Mouse (Mus musculus): ENCODE data around the gene Il31ra. TPM values are rescaled to one million over a fixed set of nuclear protein-coding genes. Genes with fewer than 3 reads are reported as not detected.
A peak's percentile ranks its signal among the peaks of the same experiment; 100 is the strongest.
"Not testable (repeated sequence)": the region's sequence is repeated elsewhere in the genome, so short reads cannot be mapped to it uniquely, and the experiment has no call there.

The Il31ra gene
- total RNA-seq (2015; ENCODE audit: low replicate concordance): 1.3 TPM in 1 of 2 replicates, not detected in the other
- 0.28 and 0.77 TPM in 2 replicates for total RNA-seq (2017; ENCODE audit: low replicate concordance)

DNA sequence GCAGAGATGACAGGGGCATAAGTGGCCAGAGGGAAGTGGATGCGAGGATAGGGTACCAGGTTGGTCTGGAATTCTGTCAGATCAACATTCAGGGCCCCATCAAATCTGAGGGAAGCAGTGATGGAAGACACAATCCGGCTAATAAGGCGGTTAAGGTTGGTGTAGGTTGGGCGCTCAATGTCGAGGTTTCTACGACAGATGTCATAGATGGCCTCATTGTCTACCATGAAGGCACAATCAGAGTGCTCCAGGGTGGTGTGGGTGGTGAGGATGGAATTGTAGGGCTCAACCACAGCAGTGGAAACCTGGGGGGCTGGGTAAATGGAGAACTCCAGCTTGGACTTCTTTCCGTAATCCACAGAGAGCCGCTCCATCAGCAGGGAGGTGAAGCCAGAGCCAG is at the start of gene Il31ra:
Gene Il31ra (minus strand): TSS at position 101 of the 400 bp plus-strand sequence.
- not testable (repeated sequence) for ATAC-seq (replicated peaks; ENCODE audit: low FRiP score, poor library complexity, severe bottlenecking)

DNA sequence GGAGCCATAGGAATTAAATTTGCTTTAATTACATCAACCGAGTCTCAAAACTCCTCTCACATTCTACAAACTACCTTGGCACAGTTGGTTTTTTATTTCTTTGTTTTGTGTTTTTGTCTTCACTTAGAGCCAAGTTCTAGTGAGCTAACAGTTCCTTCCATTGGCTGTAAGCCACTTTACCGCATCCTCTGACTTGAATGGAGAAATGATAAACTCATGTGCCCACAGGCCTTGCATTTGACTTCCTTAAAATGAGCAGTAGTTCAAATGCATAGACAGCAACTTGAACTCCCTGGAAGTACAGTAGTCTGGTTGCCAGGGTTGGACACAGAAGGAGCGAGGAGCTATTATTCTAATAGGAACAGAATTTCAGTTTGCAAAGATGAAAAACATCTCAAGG is 48.7 kb upstream of the Il31ra start:
- ATAC-seq (replicated peaks; ENCODE audit: low FRiP score, poor library complexity, severe bottlenecking): no peak

DNA sequence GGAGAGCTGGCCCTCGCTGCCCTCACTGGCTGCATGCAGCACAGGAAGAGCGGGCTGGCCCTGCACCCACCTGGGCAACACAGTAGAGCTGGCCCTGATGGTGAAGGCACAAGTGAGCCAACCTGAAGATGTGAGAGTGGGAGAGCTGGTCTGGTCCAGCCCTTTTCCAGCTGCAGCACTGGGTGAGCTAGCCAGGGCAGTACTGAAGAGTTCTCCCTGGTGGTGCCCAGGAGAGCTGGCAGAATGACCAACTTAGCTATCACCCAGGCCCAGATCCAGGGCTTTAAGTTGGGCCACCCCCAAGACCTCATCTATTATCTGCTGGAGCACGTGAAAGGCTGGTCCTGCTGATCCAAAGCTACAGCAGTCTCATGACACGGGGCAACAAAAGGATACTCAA is 45.0 kb upstream of the Il31ra start:
- ATAC-seq (replicated peaks; ENCODE audit: low FRiP score, poor library complexity, severe bottlenecking): peak; percentile 77

DNA sequence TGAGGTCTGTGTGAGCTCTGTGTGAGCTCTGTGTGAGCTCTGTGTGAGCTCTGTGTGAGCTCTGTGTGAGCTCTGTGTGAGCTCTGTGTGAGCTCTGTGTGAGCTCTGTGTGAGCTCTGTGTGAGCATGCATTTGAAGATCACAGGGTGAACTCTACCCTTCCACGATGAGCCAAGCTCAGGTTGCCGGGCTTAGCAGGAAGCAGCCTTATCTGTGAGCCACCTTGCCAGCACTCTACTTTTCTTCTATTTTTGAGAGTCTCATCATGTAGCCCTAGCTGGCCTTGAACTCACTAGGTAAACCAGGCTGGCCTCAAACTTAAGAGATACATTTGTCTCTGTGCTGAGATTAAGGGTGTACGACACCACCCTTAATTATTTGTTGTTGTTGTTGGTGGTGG is 42.3 kb upstream of the Il31ra start:
- ATAC-seq (replicated peaks; ENCODE audit: low FRiP score, poor library complexity, severe bottlenecking): peak; percentile 59

DNA sequence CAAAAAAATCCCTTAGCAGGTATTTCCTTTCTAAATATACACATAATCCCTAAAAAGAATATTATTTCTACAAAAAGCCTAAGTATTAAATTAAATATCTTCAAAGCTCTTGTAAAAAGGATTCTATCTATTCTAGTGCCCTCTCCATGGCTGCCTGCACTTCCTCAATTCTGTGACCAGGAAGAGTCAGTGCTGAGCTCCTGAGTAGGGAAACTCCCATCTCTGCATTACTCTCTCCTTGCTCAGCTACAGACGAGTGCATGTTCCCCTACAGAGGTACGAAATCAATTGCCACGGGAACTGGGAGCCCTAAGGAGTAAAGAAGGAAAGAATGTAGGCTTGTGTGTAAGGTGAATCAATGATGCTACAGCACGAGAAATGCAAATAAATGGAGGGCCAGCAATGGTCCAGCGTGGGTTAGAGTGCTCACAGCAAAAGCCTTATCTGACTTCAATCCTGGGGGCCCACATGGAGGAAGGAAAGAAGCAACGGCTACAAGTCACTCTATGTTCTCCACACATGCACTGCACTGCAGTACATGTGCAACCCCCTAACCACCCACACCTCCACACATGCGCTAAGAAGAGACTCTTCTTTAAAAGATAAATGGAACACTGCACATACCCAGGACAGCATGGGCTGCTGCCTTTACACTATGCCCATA is 41.1 kb upstream of the Il31ra start:
- no peak for ATAC-seq (replicated peaks; ENCODE audit: low FRiP score, poor library complexity, severe bottlenecking)

DNA sequence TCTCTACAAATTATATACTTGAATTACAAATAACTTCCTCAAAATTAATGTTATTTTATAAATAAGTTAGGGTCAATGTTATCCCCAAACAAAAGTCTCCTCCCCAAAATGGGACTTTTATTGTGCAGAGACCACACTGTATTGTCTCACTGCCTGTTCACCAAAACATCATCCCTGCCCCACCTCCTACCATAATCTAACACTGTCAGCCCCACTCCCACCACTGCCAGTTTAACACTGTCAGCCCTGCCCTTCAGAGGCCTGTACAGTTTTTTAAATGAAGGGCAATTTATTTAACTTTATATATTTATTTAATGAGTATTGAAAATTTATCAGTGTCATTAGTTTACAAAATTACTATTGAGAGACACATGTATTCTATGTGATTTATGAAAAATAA is 31.4 kb upstream of the Il31ra start:
- ATAC-seq (replicated peaks; ENCODE audit: low FRiP score, poor library complexity, severe bottlenecking): no peak

DNA sequence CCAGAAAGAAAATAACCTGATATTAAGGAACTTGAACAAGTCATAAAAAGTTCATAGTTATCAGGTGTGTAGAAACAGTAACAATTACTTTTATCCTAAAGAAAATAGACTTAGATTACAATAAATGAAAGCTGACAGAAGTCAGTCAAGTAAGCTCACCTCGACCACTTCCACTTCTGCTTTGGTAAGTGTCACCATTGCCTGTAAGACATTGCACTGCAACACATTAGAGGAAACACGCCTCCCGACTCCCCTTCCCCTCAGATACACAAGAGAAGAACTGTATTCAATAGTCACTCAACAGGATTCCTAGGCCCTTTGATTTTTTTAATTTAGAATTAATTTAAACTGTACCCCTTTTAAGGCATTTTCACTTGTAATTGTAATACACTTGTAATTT is 30.5 kb upstream of the Il31ra start:
- no peak for ATAC-seq (replicated peaks; ENCODE audit: low FRiP score, poor library complexity, severe bottlenecking)

DNA sequence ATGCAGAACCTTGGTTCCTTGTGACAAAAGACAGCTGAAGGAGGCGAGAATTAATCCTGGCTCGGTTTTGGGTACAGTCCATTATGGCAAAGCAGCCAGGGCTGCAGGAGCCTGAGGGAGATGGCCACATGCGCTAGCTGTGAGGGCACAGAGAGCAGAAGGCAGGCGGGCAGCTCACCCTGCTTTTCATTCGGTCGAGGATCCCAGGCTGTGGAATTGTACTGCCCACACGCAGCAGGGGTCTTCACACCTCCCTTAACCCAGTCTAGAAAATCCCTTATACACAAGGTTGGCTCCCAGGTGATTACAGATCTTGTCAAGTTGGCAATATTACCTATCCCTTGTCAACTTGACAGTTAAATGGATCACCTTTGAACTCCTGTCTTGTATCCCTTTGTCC is 29.5 kb upstream of the Il31ra start:
- 0 out of 2 replicates have a peak, but pooled peaks have one; percentile 43 for ATAC-seq (replicated peaks; ENCODE audit: low FRiP score, poor library complexity, severe bottlenecking)

DNA sequence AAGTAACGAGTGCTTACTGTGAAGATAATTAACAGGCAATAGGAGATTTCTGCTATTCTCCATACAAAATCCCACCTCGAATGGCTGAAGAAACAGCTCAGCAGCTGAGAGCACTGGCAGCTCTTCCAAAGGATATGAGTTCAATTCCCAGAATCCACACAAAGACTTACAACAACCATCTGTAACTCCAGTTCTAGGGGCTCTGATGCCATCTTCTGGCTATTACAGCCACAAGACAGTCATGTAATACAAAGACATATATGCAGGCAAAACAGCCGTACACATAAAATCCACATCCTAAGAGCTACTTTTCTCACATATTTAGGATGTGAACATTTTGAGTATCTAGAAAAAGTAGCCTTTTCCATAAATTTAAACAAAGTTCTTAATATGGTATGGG is 27.4 kb upstream of the Il31ra start:
- ATAC-seq (replicated peaks; ENCODE audit: low FRiP score, poor library complexity, severe bottlenecking): no peak

DNA sequence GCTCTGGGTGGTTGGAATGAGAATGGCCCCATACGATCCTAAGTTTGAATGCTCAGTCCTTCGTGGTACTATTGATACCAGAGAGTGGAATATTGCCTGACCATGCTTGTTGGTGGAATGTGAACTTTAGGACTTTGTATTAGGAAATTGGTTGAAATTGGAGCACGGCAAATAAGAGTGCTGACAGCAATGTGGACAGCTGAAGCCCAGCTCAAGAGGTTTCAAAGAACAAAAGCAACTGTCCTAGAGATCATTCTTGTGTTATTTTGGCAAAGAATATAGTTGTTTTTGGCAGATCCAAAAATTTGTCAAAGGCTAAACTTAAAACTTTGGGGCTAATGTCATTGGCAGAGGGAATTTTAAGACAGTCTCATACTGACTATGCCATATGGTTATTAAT is 14.4 kb upstream of the Il31ra start:
- ATAC-seq (replicated peaks; ENCODE audit: low FRiP score, poor library complexity, severe bottlenecking): no peak

DNA sequence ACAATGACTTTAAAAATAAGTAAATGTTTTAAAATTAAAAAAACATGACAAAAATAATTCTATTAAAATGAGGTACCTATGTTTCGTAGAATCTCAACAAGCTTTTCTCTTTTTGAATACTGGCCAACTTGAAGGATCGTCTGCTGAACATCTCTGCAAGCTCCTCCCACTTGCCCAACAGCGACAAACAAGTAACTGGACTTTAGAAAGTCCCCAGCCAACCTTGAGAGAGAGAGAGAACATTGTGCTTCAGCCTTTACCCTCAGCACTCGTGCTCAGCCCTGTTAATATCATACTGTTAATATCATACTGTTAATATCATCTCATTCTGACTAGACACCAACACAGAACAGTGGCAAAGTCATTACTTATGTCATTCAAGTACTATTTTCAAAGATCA is 10.3 kb upstream of the Il31ra start:
- ATAC-seq (replicated peaks; ENCODE audit: low FRiP score, poor library complexity, severe bottlenecking): no peak

DNA sequence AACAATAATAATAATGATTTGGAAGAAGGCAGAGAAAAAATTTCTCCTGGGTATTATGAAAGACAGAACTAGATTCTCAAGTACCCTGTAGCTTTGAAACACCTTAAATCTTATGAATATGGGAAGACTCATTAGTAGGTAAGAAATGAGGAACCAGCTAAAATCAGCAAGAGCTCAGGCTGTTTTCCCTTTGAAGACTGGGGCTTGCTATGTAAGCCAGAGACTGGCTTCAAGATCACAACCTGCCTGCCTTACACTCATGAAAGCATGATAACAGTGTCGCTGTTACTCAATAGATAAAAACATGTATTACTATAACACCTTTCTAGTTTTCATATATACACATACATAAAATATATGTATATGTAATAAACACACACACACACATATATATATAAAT is 9.7 kb upstream of the Il31ra start:
- ATAC-seq (replicated peaks; ENCODE audit: low FRiP score, poor library complexity, severe bottlenecking): no peak

DNA sequence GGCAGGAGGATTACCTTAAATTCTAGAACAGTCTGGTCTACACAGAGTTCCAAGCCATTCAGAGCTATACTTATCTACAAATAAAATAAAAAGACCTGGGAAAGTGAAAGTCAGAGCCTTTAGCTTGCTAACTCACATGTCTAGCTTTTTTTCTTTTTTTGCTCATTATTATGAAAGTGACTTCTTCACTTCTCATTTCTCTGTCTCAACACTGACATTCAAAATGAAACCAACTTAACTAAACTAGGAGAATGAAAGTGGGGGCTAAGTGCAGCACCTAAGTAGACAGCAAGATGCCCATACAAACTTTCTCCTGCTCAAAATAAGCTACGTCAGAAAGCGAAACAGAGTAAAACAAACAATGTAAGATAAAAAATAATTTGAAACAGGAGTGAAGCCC is 8.4 kb upstream of the Il31ra start:
- no peak for ATAC-seq (replicated peaks; ENCODE audit: low FRiP score, poor library complexity, severe bottlenecking)

DNA sequence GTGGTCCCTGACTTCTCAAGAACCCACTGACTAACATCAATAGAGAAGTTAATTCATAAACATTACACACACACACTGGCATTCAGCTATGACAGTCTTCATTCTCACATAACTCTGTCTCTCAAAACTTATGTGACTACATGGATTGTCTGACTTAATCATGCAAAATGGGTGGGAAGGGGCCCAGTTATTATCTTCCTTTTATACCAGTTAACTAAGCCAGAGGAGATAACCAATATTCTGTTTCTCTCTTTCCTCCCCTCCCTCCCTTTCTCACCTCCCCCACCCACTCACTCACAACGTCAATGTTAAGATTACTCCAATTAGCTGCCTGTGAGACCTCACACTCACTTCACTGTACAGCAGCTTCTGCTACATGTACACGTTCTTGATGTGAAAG is 3.9 kb downstream of the Il31ra start:
- ATAC-seq (replicated peaks; ENCODE audit: low FRiP score, poor library complexity, severe bottlenecking): no peak

DNA sequence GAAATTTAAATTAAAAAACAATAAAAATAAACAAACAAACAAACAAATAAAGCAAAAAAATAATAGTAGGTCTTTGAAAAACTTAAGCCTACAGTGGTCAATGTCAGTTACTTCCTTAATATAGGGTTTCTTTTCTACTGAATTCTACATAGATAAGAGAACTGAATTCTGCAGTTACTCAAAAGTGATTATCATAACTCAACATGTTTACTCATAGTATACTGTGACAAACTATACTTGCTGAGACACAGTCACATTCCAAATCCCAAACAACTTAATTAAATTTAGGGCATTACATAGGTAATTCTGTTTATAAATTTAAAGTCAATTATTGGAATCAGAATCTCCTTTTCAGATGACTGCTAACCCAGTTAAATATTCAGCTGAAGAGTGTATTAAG is 4.5 kb downstream of the Il31ra start:
- ATAC-seq (replicated peaks; ENCODE audit: low FRiP score, poor library complexity, severe bottlenecking): no peak

DNA sequence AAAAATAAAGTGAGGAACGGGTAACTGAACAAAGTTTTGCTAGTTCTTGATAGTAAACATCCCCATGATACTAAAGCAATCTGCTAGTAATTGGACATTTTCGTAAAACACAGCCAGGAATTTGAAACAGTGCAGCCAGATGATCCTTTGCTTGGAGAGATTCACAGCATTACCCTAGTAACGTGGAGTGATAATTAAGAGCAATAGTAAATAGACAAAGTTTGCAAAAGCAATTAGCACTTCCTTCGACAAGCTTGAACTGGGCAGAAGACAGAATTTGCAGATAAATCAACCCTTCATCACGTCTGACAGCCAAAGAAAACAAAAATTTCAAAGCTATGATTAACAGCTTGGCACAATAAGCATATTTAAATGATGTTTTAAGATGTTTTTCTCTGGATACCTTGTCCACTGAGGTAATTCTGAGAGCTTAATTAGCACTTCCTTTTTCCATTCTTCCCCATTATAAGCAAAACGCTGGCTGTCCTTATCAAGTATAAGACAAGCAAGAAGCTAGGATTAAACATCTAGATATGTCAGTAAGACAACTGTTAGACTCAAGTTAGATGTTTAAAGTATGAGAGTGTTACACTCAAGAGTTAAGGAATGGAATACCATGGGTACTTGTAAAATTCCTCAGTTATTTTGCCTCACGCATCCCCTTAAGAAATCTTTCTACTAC is 9.5 kb downstream of the Il31ra start:
- ATAC-seq (replicated peaks; ENCODE audit: low FRiP score, poor library complexity, severe bottlenecking): no peak

DNA sequence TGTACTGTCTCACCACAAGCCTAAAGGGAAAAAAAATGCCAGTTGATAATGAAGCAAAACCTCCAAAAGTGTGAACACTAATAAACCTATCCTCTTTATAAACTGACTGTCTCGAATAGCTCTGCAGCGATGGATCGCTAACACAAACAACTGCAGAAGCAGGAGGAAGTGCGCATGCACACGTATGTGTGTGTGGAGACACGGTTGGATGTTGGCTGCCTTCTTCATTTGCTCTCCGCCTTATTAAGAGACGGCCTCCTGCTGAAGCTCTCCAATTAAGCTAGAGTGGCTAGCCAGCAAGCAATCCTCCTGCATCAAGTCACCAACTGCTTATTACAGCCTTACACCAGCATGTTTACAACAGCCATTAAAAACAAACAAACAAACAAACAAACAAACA is 11.9 kb downstream of the Il31ra start:
- ATAC-seq (replicated peaks; ENCODE audit: low FRiP score, poor library complexity, severe bottlenecking): no peak

DNA sequence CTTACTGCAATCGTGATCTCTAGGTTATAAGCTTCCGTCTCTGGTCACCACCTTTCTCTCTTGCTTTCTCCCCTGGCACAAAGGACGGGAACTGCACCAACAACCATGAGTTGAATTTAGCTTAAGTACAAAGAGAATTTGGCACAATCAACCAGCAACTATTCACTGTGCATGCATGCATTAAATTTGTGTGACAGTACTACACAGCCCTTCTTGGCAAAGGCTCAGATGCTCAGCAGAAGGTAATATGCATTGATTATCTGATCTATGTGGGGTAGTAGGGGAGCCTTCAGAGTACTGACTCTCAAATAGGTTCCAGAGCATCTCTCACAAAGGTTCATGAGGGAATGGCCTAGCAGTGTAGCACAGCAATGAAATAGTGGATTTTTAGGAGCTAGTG is 12.4 kb downstream of the Il31ra start:
- no peak for ATAC-seq (replicated peaks; ENCODE audit: low FRiP score, poor library complexity, severe bottlenecking)

DNA sequence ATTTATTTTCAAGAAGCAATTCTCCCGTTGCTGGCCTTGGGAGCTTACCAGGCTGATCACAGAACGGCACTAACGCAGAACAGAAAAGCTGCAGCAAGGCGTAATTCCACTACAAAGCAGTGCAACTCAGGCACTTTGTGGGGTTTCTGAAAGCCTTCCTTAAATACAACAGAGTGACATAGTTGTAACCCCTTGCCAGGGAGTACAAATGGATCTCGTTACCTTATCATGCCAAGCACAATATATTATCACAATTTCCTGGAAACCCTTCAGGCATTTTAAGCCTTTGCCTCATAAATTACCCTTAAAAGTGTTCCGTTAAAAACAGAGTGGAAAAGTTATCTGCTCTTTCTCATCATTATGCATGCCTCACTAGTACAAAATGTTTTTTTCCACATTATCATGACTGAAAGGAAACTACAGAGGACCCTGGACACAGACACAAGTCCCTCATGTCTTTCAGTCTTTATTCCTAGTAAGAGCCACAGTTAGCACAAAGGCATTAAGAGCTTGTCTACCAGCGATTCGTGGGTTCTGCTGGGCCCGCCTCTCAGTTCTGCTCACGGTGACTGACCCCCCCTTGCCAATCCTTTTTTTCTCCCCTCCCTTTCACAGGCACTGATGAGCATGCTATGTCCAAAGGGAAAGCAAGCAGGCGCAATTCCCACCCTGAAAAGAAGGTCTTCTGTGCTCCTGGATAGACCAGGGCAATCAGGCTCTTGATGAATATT is 13.4 kb downstream of the Il31ra start:
- ATAC-seq (replicated peaks; ENCODE audit: low FRiP score, poor library complexity, severe bottlenecking): no peak

DNA sequence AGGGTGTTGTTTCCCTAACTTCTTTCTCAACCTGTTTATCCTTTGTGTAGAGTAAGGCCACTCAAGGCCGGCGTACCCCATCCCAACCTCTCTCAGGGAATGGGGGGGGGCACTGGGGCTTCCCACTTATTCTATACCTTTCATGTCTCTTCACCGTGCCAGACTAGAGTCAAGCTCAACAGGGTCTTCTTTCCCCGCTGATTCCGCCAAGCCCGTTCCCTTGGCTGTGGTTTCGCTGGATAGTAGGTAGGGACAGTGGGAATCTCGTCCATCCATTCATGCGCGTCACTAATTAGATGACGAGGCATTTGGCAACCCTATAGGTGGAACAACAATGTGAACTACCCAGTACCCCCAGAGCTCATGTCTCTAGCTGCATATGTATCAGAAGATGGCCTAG is 16.1 kb downstream of the Il31ra start:
- ATAC-seq (replicated peaks; ENCODE audit: low FRiP score, poor library complexity, severe bottlenecking): not testable (repeated sequence)

DNA sequence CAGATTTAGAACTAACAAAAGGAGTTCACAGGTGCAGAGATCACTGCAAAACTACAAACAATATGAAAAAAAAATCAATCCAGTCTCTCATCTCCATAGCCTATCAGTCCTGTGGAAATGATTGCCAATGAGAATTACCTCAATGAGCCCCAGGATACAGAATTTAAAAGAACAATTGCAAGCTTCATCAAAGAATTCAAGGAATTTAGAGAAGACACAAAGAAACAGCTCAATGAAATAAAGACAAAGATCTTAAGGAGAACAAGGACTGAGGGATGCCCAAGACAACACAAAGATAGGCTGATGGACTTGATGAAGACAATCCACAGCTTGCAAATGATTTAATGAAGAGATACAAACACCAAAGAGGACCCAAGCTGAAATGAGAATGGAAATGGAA is 20.4 kb downstream of the Il31ra start:
- no peak for ATAC-seq (replicated peaks; ENCODE audit: low FRiP score, poor library complexity, severe bottlenecking)

All from erythroblast, adult 5-6 weeks (primary cell).